Mouse (Mus musculus): ENCODE results near the gene Tspan14.

The Tspan14 gene

DNA sequence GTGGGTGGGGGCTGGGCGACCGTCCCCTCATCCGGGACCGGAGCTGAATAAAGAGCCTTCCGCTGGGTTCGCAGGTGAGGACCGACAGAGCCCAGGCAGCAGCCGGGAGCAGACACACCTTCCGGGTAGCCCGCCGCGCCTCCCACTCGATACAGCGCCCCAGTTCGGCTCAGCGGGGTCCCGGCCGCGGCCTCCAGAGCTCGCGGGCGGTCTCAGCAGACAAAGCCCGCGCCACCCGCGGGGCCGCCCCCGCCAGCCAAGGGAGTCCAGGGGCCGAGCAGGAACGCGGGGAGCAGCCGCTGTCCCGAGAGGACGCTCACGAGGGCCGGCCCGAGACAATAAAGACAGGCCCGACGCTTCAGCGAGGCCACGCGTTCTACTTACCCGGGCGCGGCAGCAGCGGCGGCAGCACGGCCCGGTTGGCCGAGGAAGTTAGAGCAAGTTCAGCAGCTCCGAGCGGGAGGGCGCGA is at the start of gene Tspan14:
Gene Tspan14 (minus strand): TSS at position 416 of the 470 bp plus-strand sequence.
- peak; percentile 57 to 62 for DNase-seq (ENCODE audit: low read depth in 2 of 2, low spot score in 2 of 2)

DNA sequence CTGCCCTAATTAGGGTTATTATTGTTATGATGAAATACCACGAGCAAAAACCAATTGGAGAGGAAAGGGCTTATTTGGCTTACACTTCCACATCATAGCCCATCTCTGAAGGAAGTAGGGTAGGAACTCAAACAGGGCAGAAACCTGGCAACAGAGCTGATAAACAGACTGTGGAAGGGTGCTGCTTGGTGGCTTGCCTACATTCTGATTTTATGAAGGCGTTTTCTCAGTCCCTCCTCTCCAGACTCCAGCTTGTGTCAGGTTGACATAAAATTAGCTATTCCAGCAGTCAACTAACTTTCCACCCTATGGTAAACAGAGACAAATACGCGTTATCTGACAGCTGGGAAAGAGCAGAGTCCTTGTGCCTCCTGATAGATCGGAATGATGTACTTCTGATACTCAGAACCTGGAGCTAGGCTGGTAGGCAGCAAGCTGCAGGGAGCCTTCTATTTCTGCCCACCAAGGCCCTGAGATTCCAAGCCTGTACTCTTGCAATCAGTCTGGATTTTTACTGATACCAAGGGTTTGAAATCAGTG is 48.2 kb upstream of the Tspan14 start:
- DNase-seq (ENCODE audit: low read depth in 2 of 2, low spot score in 2 of 2) = no peak

DNA sequence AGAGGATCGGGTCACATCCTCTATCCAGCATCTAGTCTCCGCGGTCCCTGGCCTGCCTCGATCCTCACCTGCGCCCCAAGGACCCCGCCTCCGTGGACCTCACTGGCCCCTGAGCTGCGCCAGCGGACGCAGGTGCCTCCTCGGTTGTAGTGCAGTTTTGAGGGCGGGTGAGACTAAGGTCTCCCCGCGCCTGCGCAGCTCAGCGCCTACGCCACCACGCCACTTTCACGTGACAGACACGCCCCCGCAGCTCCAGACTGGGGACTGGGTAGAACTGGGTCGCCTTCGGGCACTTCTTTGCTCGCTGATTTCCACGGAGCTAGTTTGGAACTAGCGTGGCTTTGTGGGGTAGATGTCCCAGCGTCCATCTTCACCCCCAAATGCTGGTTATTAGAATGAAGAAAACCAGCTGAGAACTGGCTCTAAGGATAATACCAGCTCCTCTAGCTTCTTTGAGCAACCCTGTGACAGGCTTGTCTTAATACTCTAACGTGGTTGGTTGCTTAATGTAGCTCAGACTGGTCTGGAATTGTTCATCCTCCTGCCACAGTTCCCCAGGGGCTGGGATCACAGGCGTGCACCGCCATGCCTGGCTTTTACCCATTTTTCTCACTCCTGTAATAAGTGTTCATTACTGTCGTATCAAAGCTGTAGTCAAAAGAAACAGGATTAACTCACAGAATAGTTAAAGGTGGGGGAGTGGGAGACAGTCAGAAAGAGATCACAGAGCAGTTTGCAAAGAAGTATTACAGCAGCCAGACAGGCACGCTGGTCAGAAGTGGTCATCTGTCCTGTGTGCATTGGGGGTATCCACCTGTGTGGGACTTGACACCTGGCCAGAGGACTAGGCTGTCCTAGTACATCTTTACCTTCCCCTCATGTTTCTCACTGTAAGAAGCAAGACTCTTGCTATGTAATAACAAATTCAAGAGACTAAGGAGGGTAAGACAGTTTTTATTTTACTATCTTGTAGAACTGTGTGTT is 47.3 kb upstream of the Tspan14 start, which contains the start of gene Fam213a:
Gene Fam213a (minus strand): TSS at position 159 of the 984 bp plus-strand sequence.
- peak; percentile 74 to 79 for DNase-seq (ENCODE audit: low read depth in 2 of 2, low spot score in 2 of 2)

DNA sequence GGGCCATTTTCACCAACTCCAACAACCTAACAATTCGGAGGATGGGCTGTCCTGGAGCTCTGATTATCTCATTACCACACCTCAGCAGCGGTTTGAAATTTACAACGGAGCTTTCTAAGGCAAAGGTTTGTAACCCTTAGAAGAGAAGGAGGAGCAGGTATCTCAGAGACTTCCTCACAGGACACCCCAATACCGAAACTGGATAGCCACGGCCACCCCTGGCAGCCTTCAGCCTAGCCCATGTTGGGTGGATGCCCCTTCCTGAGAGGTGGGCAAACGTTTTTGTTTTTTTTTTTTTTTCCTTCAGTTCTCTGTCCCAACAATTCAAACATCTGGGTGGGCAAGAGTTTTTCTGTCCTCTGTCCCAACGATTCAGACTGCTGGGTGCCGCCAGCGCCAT is 46.5 kb upstream of the Tspan14 start:
- DNase-seq (ENCODE audit: low read depth in 2 of 2, low spot score in 2 of 2) = no peak

DNA sequence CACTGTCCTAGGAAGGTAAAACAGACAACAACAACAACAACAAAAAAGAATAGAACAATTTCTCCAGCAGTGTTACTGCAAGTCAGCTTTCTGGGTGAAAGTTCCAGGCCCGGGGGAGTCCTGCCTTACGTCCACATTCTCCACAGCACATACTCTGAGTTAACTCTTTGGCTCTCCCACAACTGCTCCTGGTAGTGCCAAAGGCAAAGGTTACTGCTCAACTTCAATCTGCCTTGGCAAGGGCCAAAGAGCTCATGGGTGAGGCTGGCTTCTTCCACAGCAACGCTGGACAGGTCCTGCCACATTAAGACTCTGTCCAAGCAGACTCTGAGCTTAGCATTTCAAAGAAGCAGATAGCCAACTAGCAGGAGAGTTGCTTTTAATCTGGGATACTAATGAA is 45.3 kb upstream of the Tspan14 start:
- DNase-seq (ENCODE audit: low read depth in 2 of 2, low spot score in 2 of 2) = no peak

DNA sequence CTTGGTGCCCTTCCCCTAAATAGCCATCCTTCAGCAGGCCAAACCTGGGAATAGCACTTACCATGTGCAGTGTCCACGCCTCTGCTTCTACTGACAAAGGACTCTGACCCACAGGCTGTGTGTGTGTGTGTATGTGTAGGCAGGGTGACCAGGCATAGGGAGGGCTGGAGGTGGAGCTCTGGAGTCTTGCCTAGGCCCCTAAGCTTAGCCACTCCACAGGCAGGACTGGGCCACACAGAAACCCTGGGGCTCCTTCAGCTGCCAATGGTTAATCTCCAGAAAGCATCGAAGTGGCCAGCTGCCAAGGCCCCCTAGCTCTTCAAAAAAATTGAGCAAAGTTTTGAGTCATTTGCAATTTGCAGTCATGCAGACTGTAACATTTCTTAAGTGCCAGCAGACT is 41.5 kb upstream of the Tspan14 start:
- DNase-seq (ENCODE audit: low read depth in 2 of 2, low spot score in 2 of 2) = no peak

DNA sequence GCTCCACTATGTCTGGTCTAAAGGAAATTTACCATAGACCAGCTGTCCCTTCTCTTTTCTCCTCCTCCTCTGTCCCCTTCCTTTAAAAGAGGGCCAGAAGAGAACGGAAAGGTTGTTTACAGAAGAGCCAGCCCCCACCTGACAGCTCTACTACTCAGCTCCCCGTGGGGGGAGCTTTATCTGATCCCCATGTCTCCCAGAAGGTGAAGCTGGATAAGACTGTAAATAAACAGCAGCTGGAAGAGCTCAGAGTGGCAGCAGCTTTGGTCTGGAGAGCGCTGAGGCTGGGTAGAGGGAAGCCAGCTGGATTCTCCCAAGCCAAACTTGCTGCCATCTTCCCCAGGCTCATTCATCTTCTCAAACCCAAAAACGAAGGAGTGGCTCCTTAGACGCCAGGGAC is 41.0 kb upstream of the Tspan14 start:
- DNase-seq (ENCODE audit: low read depth in 2 of 2, low spot score in 2 of 2) = no peak

DNA sequence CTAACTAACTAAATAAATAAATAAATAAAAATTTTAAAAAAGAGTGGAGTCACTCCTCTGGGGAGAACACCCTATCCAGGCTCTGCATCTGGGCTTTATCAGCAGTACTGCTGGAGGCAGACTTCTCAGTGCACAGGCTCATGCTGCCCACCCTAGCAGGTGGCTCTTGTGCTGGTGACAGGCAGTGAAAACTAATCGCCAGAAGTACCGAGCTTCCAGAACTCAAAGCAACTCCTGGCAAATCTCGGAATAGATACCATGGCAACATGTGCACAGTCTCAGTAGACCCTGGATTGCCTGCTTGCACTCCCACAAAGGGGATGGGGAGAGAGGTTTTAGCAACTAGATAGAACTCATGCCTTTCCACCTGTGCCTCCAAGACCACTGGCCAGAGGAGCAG is 40.3 kb upstream of the Tspan14 start:
- no peak for DNase-seq (ENCODE audit: low read depth in 2 of 2, low spot score in 2 of 2)

DNA sequence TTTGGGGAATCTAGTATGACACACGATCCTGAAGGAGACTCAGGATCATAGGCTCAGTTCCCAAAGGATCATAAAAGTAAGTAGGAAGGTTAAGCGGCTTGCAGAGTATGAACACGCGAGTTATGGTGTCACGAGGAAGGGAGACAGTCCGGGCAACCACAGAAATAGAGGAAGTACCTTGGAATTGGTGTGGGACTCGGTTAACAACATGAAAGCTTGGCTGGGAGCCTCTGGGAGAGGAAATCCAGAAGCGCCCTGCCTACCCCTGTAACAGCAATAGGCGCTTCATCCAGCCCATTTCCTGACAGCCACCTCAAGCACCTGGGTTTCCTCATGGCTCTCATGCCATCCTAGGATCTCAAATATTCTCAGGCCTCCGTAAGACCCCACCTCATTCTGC is 39.7 kb upstream of the Tspan14 start:
- DNase-seq (ENCODE audit: low read depth in 2 of 2, low spot score in 2 of 2) = no peak

DNA sequence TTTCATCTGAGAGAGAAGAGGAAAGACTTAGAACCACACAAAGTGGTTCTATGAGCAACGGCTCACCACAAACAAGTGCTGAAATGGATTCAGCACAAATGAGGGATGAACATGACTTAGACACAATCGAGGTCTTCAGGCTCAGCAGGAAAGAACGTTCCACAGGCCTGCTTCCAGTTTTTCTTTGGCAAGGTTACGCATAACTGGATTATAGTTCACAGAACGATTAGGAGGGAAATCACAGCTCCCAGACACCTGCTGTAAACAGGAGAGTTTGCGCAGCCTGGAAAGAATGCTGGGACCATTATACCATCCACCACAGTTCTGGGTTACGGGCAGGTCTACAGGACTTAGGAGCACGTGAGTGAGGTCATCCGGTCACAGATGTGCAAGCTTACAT is 39.1 kb upstream of the Tspan14 start:
- no peak for DNase-seq (ENCODE audit: low read depth in 2 of 2, low spot score in 2 of 2)

DNA sequence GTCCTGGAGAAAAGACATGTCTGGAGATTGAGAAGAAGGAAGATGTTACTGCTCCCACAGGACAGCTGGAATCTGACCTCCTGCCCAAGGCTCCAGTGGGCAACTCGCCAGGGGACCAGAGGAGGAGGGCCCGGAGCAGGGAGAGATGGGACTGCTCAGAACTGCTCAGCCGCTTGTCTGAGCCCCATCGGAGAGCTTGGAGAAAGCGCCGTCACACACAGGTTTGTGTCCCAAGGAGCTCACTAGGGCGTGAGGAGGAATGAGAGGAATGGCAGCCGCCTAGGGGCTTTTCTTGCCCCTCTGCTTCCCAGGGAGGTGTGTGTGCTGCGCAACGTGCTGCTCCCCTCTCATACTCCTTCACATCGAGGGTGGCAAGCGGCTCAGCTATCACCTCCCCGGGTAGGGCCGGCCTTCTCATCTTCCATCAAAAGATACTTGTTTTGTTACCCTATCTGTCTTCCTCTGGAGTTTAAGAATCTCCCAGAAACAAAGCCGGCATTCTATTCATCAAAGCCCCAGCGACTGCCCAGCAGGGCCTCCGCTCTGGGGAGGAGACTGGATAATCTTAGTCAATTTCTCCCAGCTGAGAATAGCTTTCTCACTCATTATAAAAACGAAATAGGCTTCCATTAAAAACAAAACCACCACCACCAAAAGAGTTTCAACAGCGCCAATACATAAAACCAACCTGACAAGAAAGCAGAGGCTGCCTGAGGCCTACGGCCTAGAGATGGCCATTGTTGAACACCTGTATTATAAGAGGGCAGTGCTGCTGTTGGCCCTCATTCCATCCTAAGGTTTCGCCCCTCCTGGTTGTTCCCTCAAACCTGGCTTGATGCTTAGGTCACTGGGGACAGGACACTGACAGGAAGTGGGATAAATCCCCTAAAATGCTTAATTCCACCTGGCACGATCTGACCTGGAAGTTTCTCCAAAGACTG is 37.9 kb upstream of the Tspan14 start:
- DNase-seq (ENCODE audit: low read depth in 2 of 2, low spot score in 2 of 2) = no peak

DNA sequence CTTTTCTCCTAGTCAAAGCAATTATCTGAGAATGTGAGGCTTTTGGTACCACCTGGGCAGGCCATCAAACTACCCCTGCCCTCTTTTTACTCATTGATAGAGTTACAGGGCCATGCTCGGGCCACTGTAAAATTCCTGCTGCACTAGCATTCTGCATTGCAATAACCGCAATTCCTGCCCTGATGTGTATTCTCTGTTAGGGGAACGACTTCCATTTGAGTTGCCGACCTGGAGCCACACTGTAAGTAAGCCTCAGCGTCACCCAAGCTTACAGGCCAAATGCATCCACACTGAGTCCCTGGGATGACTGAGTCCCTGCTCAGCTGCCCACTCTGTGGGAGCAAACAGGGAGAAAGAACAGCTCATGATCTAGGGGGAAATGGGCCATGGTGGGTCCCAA is 35.0 kb upstream of the Tspan14 start:
- no peak for DNase-seq (ENCODE audit: low read depth in 2 of 2, low spot score in 2 of 2)

DNA sequence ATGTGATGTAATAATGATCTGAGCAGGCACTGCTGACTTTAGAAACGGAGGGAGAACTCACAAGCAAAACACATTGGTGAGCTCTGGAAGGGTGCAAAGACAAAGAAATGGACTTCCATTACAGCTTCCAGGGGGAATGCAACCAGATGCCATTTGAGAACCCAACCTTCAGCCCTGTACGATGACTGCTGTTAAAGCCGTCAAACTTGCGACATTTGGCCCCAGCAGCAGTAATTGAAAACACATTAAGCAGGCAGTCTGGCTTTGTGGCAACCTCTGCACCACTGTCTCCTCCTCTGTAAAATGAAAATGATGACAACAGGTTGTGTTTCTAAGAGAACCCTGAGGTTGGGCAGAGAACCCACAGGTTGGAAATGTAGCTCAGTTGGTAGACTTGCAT is 34.2 kb upstream of the Tspan14 start:
- no peak for DNase-seq (ENCODE audit: low read depth in 2 of 2, low spot score in 2 of 2)

DNA sequence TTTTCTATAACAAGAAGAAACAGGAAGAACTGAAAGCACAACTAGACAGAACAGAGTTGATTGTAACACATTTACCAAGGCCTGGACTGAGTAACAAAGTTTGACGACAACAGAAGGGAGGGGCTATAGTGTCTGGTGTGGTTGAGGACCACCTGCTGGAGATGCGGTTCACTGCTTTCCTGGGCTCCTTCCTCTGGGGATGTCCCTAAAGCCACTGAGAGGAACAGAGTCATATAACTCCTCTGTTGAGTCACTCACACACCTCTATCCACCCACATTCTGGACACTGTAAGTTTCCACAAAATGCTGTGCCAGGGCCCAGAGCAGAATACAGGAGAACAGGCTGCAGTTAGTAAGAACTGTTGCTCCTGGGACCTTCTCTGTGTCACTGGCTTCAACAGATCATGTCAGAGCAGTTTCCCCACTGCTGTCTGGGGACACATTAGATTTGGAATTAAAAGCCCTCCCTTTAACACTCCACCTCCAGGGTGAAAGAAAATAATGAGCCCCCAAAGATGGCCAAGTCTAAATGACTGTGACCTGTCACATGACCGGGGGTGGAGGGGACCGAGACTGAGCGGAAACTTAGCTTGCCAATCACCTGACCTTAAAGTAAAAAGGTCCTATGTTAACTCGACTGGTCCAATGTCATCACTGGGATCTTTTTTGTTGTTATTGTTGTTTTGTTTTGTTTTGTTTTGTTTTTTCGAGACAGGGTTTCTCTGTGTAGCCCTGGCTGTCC is 33.5 kb upstream of the Tspan14 start:
- DNase-seq (ENCODE audit: low read depth in 2 of 2, low spot score in 2 of 2) = peak in 1 of 2 experiments; percentile 10

DNA sequence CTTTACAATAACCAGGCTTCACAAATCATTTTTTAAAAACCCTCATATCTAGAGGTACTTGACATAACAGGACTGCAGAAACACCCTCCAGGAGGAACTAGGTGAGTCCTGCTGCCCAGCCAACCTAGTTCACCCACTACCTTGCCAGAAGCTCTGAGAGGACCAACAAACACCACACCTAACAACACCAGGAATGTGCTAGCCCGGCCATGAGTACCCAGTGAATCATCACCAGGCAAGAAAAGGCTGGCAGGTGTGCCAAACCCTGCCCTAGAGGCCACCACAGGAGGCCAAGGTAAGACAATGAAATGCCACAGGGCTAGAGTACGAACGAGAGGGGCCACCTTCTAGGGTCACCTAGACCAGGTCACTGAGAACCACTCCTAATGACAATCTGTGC is 29.6 kb upstream of the Tspan14 start:
- DNase-seq (ENCODE audit: low read depth in 2 of 2, low spot score in 2 of 2) = no peak

DNA sequence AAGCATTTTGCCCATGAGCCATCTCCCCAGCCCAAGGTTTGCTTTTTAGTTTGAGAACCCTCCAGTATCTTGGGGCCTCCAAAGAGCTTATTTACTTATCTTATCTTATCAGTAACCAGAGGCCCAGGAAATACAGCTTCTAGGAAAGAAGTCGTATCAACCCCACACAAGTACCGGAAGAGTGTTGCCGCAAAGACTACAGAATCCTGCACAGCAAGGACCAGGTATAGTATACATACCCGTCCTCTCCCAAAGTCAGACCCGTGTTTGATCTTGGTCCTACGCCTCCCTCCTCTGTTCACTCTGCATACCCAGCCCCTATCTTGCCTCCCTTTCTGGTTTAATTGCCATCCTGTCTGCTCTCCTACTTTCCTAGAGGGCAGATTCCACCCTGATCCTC is 25.9 kb upstream of the Tspan14 start:
- no peak for DNase-seq (ENCODE audit: low read depth in 2 of 2, low spot score in 2 of 2)

DNA sequence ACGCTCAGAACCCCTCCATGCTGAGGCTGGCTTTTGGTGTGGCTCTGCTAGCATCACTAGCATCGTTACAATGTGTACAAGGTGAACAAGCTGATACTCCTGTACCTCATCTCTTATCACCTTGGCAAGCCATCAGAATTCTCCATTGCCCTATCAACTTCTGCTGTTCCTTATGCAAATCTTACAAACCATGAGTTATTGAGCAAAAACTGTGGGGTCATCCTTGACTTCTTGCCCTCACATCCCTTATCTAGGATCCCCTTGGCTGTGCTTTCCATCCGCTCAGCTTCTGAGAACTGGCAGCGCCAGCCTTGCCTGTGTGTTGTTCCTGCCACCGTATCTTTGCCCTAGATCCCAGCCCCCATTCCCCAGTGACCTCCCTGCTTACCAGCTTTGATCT is 22.2 kb upstream of the Tspan14 start:
- no peak for DNase-seq (ENCODE audit: low read depth in 2 of 2, low spot score in 2 of 2)

DNA sequence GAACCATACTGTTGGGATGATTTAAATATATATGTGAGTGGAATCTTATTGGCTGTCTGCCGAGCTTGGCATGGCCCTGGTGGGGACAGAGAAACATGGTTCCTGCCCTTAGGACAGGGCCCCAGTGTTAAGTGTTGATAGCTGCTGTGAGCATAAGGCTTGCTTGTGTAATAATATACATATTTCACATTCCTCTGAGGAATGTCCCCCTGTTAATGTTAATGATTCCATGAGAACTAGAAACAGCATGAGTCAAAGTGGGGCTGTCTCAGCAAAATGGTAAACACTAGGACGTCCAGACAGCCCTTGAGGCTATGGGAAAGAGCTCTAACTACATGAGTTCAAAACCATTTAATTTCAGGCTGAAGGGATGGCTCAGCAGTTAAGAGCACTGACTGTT is 20.6 kb upstream of the Tspan14 start:
- no peak for DNase-seq (ENCODE audit: low read depth in 2 of 2, low spot score in 2 of 2)

DNA sequence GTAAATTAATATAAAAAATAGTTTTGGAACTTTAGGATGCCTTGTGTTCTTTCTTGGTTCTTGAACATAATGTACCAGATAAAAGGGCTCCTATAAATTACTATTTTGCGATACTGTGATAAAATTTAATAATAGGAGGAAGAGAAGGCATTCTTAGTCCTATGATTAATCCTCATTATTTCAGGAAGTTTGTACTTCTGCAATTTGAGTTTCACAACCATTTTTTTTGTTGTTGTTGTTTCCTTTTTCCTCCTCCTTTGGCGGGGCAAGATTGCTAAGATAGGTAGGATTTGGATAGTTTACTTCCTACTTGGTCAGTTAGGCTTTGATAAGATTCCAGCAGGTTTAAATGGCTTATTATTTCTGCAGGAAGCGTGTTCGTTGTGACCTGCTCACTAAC is 19.0 kb upstream of the Tspan14 start:
- no peak for DNase-seq (ENCODE audit: low read depth in 2 of 2, low spot score in 2 of 2)

DNA sequence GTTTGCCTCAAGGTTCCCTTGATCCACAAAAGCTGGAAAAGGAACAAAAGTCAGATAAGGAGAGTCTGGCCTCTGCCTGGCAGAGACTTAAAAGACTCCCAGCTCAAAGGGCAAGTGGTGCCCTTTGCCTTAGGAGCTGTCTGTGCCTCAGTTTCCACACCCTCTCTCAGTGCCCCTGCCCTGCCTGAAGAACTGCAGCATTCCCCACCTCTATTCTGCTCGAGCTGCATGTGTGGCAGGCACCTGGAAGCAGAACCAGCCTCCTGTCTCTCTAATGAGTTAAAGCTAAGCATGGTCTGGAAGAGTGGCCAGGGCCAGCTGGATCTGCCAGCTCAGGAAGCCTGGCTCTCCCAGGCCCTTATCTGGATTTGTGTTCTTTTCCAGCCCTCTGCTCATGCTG is 13.1 kb upstream of the Tspan14 start:
- no peak for DNase-seq (ENCODE audit: low read depth in 2 of 2, low spot score in 2 of 2)

DNA sequence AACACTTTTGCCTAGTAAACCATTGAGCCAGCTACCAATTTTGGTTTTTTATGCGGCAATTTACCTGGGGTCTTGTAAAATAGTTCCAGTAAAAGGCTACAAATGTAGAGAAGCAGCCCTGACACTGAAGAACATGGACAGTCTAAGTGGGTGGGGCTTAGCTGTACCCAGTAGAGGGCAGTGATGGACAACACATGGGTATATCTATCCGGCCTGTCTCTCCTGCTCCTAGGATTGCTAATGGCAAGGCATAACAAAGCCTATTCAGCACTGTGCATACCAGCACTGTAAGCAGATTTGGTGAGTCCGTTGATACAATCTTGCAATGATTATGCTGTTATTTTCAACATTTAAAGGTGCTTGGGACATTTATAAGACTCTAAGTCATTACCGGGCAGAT is 12.4 kb upstream of the Tspan14 start:
- no peak for DNase-seq (ENCODE audit: low read depth in 2 of 2, low spot score in 2 of 2)
